Mouse (Mus musculus) T-helper 17 cell (primary cell): ENCODE measurements around the gene Ift74.
"Not testable (repeated sequence)": the region's sequence is repeated elsewhere in the genome, so short reads cannot be mapped to it uniquely, and the experiment has no call there.

Experiments used
- in situ Hi-C, 2 experiments: fragments of 300-600 bp; cut with MboI, MseI; formaldehyde crosslinking; loops; 1 replicate in 1 of 2; 2 replicates in 1 of 2; pipeline ENCODE4 v1.15.1; 2025; ENCODE audit warnings: high pct_unique_total_duplicates in 2 of 2

Gene Ift74

GRCm38 (mm10) chr4:94689804-94690203, 75.5 kb downstream of the Ift74 start:
- in situ Hi-C loops: not testable (repeated sequence)

DNA sequence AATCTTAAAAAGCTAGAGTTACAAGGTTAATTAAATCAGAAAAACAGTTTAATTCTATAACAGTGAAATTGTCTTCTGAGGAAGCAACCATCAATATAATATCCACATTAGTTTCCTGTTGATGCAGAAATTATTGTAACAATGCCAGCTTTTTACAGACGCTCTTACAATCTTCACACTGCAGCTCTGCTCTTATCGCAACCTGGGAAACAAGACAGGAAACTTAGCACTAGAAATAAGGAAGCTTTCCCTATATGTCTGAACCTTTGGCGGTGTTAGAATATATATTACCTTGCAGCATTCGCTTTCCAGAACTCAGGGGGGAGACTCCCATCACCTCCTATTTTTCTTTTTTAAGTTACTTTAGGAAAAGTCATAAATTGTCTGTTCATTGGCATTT, 76.8 kb downstream of the Ift74 start:
- in situ Hi-C loops: no loop called here

GRCm38 (mm10) chr4:94692175-94692574, 77.9 kb downstream of the Ift74 start:
- in situ Hi-C loops: no loop called here

DNA sequence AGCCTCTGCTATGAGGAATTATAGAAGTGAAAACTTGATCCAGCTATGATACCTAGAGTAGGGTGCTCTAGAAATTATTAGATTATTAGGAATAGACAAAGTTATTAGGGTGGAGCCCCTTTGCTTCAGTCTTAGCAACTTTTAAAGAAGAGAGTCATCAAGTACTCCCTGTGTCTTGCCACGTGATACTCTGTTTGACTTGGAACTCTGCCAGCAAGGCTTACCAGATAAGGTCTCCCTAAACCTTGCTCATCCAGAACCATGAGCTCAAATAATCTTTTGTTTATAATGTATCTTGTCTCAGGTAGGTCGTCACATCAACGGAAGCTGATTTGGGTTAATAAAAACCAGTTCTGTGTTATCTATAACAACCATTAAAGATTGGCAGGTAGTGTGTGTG, 82.1 kb downstream of the Ift74 start:
- in situ Hi-C loops: no loop called here

DNA sequence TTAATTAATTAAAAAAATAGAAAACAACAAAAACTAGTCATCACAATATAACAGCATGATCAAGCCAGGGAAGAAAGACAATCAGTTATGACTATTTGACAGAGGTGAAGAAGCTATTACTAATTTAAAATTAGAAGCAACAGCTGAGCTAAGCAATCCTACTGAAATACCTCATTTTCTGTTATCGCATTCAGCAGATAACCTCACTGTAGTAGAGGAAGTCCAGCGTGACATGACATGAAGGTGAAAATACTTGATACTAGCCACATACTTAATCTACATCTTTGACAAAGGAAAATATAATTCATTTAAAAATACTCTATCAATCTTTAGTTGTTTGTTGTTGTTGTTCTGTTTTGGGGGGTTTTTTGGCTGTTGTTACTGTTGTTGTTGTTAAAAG, 96.7 kb downstream of the Ift74 start:
- in situ Hi-C loops: no loop called here

DNA sequence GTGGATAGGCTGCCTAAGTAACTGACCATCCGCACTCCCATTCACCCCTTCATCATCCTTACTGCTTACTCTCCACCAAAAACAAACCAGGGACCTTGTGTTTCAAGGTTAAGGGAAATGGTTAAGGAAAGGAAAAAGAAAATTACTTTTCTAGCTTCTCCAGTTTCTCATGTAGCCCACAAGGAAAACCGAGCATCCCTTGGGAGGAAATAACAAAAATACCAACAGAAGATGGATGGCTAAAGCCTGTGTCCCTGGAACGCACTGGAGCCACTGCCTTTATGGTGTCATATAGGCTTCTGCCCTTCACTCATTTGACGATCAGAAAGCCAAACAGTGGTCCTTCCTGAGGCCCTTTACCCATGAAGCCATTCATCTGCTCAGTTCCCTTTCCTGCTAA, 97.1 kb downstream of the Ift74 start:
- in situ Hi-C loops: no loop called here

DNA sequence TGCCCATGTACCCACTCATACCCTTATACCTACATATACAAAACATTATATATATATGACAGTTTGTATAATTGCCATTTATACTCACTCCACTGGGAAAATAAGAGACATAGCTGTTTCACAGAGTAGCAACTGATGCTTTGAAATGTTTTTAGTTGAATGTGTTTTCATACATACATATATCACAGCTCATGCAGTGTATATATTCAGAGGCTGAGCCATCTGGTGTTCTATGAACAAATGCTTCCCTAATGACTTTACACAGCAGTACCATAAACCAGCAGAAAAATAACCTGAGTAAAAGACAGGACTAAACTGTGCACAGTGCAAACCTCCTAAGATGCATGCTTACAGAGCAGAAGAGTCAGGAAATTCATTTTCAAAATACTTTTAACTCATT, 99.5 kb downstream of the Ift74 start:
- in situ Hi-C loops: no loop called here

- in situ Hi-C loops: no loop called here
These were observed 100.9 kb downstream of the Ift74 start for GRCm38 (mm10) chr4:94715166-94715565.

DNA sequence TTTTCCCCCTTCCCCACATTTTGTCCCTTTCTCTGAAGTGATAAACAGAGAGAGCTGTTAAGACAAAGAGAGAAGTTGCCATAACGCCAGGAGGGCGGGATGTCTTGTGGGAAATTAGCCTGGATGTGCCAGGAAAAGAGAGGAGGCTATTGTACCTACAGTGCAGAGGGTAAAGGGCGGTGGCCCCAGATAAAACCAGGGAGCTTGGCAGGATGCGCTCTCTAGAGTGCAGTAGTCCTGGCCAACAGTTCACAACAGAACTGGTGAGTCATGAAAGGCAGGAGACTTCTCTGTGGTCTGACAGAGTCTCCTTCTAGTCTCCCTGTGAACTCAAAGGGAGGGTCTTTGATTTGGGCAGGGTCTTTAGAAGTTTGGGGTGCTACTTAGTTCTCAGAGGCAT, 111.5 kb downstream of the Ift74 start:
- in situ Hi-C loops: no loop called here

DNA sequence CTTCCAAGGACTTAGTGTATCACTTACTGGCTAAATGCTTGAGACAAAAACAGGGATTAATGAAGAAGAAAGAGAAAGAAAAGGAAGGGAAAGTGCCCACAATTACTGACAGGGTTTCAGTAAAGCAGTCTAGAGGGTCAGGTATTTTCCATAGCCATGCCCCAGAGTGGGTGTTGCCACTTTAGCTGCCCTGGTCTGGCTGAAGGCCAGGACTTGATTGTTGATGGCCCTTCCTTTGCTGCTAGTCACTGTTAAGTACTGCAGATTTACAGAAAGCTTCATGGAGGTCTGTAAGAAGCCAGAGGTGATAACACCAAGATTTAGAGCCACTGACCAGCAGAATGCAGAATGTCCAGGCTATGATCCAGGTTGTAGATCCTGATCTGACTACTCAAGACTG, 118.4 kb downstream of the Ift74 start:
- in situ Hi-C loops: no loop called here

DNA sequence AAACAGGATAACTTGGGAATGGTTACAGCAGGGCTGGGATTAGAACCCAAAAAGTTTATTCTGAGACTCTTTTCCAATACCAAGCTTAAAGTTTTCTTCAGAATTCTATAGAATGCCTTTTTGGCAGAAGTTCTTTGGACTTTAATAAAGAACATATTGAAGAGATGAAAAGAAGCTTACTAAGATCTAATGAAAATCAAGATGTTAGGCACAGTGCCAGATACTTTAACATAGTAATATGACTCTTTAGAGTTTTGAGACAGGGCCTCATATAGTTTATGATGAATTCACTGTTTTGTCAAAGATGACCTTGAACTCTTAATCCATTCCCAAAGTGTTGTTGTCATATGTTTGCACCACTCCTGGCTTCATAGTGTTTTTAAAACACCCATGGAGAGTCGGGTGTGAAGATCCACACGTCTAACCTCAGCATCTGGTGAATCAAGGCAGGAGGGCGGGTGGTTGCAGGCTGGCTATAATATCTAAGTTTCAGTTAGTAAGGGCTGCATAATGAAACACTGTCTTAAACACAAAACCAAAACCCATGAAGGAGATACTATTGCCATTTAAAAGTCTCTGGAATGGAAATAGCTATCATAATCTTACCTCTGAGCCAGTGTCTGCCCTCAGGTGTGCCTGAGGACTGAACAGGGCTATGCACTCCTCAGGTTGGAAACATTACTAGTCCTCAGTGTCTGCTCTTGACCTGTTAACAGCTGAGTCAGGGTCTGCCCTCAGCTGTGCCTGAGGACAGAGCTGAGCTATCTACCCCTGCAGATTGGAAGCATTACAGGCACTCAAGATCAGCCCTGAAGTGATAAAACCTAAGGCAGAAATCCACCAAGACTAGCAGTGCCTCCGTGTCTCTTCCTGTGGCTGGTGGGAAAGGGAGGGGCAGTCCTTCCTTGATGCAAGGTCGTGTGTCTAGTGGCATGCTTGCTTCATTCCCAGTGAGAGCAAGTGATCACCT, 123.3 kb downstream of the Ift74 start:
- in situ Hi-C loops: no loop called here

DNA sequence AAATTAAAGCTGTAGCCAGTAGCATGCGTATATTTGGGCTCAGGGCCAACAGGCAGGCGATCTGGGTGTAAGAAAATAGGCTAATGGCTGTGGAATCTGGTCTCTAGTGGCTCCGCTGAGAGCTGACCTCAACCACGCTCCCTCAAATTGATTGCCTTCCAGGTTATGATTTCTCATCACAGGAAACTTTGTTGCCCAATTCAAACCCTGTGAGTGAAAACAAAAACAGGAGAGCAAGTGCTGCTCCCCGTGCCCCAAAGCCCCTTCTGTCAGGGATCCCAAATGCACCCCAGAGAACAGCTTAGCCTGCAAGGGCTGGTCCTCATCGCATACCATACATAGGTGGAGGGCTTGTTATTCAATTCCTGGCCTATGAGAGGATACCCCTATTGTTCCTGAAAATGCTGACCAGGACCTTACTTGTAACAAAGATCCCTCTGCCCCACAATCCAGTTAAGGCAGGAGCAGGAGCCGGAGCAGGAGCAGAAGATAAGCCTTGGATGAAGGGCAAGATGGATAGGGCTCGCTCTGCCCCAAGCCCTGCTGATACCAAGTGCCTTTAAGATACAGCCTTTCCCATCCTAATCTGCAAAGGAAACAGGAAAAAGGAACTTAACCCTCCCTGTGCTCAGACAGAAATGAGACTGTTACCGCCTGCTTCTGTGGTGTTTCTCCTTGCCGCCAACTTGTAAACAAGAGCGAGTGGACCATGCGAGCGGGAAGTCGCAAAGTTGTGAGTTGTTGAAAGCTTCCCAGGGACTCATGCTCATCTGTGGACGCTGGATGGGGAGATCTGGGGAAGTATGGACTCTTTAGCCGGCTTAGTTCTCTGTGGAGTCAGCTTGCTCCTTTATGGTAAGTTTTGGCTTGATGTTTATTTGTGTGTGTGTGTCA, 124.8 kb downstream of the Ift74 start, which contains the start of gene Tek:
Gene Tek (plus strand): TSS at position 452 of the 894 bp plus-strand sequence.
- in situ Hi-C loops: no loop called here

GRCm38 (mm10) chr4:94741824-94742223, 127.5 kb downstream of the Ift74 start:
- in situ Hi-C loops: no loop called here
